ENCODE assay signal across 7 mouse cellular contexts in the genomic region with DNA sequence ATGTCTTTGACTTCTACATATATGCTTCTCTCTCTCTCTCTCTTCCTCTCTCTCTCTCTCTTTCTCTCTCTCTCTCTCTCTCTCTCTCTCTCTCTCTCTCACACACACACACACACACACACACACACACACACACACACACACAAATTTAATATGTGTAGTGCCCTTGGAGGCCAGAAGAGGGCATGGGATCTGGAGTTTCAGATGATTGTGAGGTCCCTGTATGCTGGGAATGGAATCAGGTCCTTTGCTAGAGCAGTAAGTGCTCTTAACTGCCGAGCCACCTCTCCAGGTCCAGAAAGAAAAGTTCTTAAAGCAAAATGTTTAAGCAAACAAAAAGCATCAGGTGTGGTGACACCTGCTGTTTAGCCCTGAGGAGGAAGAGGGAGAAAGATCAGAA.
DNase-seq lines count a peak whose midpoint lies in the region; ATAC-seq and TF ChIP-seq lines count a peak whose summit lies in the region.
"Not testable (repeated sequence)": the region's sequence is repeated elsewhere in the genome, so short reads cannot be mapped to it uniquely, and the experiment has no call there.

No protein-coding gene starts in this region.

- not testable (repeated sequence) for ATAC-seq in hindbrain, postnatal 0 days

- TF ChIP-seq POLR2A in thymus, adult 2 months (IDR thresholded peaks at IDR 0.05; ENCODE audit: control insufficient read depth, extremely low read depth, insufficient read depth, low read length, poor library complexity), result not testable (repeated sequence)

- not testable (repeated sequence) for H3K27ac ChIP-seq in hindbrain, postnatal 0 days; left cerebral cortex, adult 2 months; thymus, adult 2 months (ENCODE audit: control insufficient read depth, insufficient read depth, low read length)

- not testable (repeated sequence) for H3K4me1 ChIP-seq in hindbrain, postnatal 0 days (ENCODE audit: insufficient read depth, low read length)
- peaks cover 13% of the 10 kb centered on the region for H3K4me1 ChIP-seq in thymus, adult 2 months (replicated peaks; ENCODE audit: control insufficient read depth, insufficient read depth, low read length)

- H3K9ac ChIP-seq in hindbrain, postnatal 0 days (replicated peaks; ENCODE audit: low read length), result not testable (repeated sequence)

- H3K9me3 ChIP-seq in hindbrain, postnatal 0 days (ENCODE audit: low read length), result not testable (repeated sequence)

- TF ChIP-seq CTCF in hindbrain, postnatal 0 days (IDR thresholded peaks at IDR 0.05; ENCODE audit: low read depth), result peak; percentile 37; the same call in 1 of the 2 replicates
- TF ChIP-seq CTCF in left cerebral cortex, adult 2 months (IDR thresholded peaks at IDR 0.05), result peak; percentile 12
- TF ChIP-seq CTCF in thymus, adult 2 months (IDR thresholded peaks at IDR 0.05; ENCODE audit: borderline replicate concordance, control insufficient read depth, extremely low read depth, insufficient read depth, low read length, poor library complexity), result not testable (repeated sequence)

- not testable (repeated sequence) for H3K27me3 ChIP-seq in hindbrain, postnatal 0 days (ENCODE audit: insufficient read depth, low read length); thymus, adult 2 months (ENCODE audit: control insufficient read depth, insufficient read depth, low read length)

- H3K36me3 ChIP-seq in hindbrain, postnatal 0 days (ENCODE audit: insufficient read depth, low read length); thymus, adult 2 months (ENCODE audit: control insufficient read depth, insufficient read depth, low read length): not testable (repeated sequence)

- intact Hi-C loops in left cerebral cortex, adult 2 months (cut with DNase I), result not testable (repeated sequence)

- DNase-seq in CD4-positive, CD25-positive, alpha-beta regulatory T cell, adult 2 months (ENCODE audit: low read depth, low spot score), result peak; percentile 54
- DNase-seq in ZHBTc4 (ENCODE audit: low read depth, low spot score), result peak; percentile 87
- DNase-seq in embryo, embryonic 11 days, result peak; percentile 22
- peak; percentile 18 for DNase-seq in hindbrain, postnatal 0 days (ENCODE audit: low spot score)
- not testable (repeated sequence) for DNase-seq in left cerebral cortex, adult 2 months (ENCODE audit: extremely low spot score in 1 of 2, low spot score in 2 of 2)
- peak; percentile 36 for DNase-seq in mesoderm, embryonic 11.5 days (ENCODE audit: low read depth, low spot score)
- DNase-seq in thymus, adult 2 months, result peak; percentile 13

- H3K4me2 ChIP-seq in hindbrain, postnatal 0 days (ENCODE audit: low read depth, low read length), result not testable (repeated sequence)

- not testable (repeated sequence) for H3K4me3 ChIP-seq in hindbrain, postnatal 0 days (ENCODE audit: low read length); left cerebral cortex, adult 2 months; thymus, adult 2 months (ENCODE audit: control insufficient read depth, insufficient read depth, low read length)

- WGBS in hindbrain, postnatal 0 days, result 46% methylated on average over 1 of the region's 1 CpGs
- 43% methylated on average over 1 of the region's 1 CpGs for WGBS in thymus, adult 2 months
